Mouse (Mus musculus): ENCODE results near the gene Acsl4. TPM values are rescaled to one million over a fixed set of nuclear protein-coding genes. Genes with fewer than 3 reads are reported as not detected.

The Acsl4 gene
- polyA plus RNA-seq, 1 experiment from 2014 or later = 10.1 TPM

DNA sequence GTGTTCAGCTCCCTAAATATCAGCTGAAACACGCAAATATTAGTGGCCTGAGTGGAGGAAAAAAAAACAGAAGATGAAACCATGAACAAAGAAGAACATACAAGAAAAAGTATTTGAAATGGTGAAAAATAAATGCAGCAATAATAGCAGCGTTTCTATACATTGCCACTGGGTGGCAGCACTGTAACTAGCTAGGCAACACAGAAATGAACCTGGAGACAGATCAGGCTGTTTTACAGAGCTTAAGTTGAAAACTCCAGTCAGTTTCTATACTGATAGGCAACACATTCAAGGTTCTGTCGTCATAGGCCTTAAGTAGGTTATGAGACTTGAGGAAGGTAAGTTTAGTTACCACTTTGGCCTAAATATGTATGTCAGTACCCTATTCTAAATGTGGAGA is 17.9 kb downstream of the Acsl4 start:
- H3K36me3 ChIP-seq (ENCODE audit: control insufficient read depth, insufficient read depth, low read length) = no peaks in the 10 kb centered on the region
- H3K4me1 ChIP-seq (ENCODE audit: control insufficient read depth, insufficient read depth, low read length) = no peaks in the 10 kb centered on the region
- no peak overlapping the region for H3K4me2 ChIP-seq (ENCODE audit: low read depth, low read length)
- H3K27ac ChIP-seq (ENCODE audit: low read length) = no peak overlapping the region
- ATAC-seq = no peak
- H3K4me3 ChIP-seq (ENCODE audit: low read length) = no peak overlapping the region
- H3K27me3 ChIP-seq (replicated peaks; ENCODE audit: control insufficient read depth, insufficient read depth, low read length) = no peaks in the 10 kb centered on the region
- no peaks in the 10 kb centered on the region for H3K9me3 ChIP-seq (ENCODE audit: control insufficient read depth, low read length)
- 21% methylated on average over 3 of the region's 3 CpGs for WGBS
- no peak overlapping the region for H3K9ac ChIP-seq (ENCODE audit: low read depth, low read length)

DNA sequence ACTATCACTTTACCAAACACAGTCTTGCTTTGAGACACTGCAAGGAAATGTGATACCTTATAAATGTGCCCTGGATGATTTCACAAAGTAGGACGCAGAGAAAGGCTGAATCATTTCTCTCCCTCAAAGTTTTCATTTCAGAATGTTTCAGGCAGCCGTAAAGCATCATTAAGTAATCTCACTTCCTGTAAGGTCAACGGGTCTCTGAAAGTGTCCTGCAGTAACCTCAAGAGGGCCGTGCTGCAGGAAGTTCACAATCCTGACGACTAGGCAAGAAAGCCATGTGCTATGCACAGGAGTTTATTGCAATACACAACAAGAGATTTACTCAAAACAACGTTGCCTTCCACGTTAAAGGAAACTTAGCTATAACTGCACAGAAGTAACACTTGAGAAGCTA is 20.4 kb downstream of the Acsl4 start:
- Histone ChIP-seq H3K4me1 (ENCODE audit: control insufficient read depth, insufficient read depth, low read length) (no peaks in the 10 kb centered on the region), H3K27ac (ENCODE audit: low read length) (no peak overlapping the region), H3K4me2 (ENCODE audit: low read depth, low read length) (no peak overlapping the region), H3K36me3 (ENCODE audit: control insufficient read depth, insufficient read depth, low read length) (no peaks in the 10 kb centered on the region), H3K9me3 (ENCODE audit: control insufficient read depth, low read length) (no peaks in the 10 kb centered on the region), H3K9ac (ENCODE audit: low read depth, low read length) (no peak overlapping the region), H3K27me3 (replicated peaks; ENCODE audit: control insufficient read depth, insufficient read depth, low read length) (no peaks in the 10 kb centered on the region), H3K4me3 (ENCODE audit: low read length) (no peak overlapping the region)
- WGBS = 42% methylated on average over 7 of the region's 7 CpGs
- ATAC-seq = no peak

DNA sequence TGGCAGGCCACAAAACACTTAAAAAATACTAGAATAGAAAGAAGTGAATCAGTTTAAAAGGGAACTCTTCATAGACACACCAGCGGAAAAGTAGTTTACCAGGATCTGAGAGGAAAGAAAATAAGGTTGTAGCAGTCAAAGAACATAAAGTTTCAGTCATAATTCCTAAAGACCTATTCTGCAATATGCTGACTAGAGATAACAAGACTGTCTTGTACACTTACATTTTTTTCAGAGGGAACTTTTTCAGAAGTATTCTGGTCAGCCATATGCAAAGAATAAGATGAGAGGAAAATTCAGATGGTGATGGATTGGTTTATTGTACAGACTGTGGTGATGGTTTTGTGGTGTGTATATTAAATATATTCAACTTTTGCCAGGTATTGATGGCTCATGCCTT is 26.5 kb downstream of the Acsl4 start:
- H3K27me3 ChIP-seq (replicated peaks; ENCODE audit: control insufficient read depth, insufficient read depth, low read length) = 0 out of 2 replicates have a peak, but pooled peaks cover 2% of the 10 kb centered on the region
- no peak for ATAC-seq
- no peak overlapping the region for H3K4me3 ChIP-seq (ENCODE audit: low read length)
- H3K4me1 ChIP-seq (ENCODE audit: control insufficient read depth, insufficient read depth, low read length) = no peaks in the 10 kb centered on the region
- H3K27ac ChIP-seq (ENCODE audit: low read length) = no peak overlapping the region
- no peaks in the 10 kb centered on the region for H3K9me3 ChIP-seq (ENCODE audit: control insufficient read depth, low read length)
- H3K4me2 ChIP-seq (ENCODE audit: low read depth, low read length) = no peak overlapping the region
- no peaks in the 10 kb centered on the region for H3K36me3 ChIP-seq (ENCODE audit: control insufficient read depth, insufficient read depth, low read length)
- WGBS = 76% methylated on average over 1 of the region's 1 CpGs
- H3K9ac ChIP-seq (ENCODE audit: low read depth, low read length) = no peak overlapping the region

DNA sequence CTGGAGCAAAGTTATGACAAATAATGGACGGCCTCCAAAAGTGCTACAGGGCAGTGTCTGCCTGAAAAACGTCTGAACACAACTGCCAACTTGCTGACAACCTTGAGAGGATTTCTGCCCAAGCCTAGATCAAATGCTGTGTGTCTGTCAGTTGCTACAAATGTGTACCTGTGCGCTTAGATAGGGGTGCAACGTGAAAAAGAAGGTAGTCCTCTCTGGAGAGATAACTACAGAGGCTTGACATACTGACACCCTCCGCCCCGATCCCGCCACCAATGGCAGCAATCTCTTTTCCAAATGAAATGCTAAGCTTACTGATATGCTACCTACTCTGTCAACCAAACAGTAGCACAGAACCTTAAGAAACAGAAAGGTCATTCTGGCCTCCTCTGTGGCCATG is 31.3 kb downstream of the Acsl4 start:
- H3K9me3 ChIP-seq (ENCODE audit: control insufficient read depth, low read length) = no peaks in the 10 kb centered on the region
- H3K36me3 ChIP-seq (ENCODE audit: control insufficient read depth, insufficient read depth, low read length) = no peaks in the 10 kb centered on the region
- H3K4me2 ChIP-seq (ENCODE audit: low read depth, low read length) = no peak overlapping the region
- H3K9ac ChIP-seq (ENCODE audit: low read depth, low read length) = no peak overlapping the region
- 81% methylated on average over 7 of the region's 7 CpGs for WGBS
- no peaks in the 10 kb centered on the region for H3K4me1 ChIP-seq (ENCODE audit: control insufficient read depth, insufficient read depth, low read length)
- H3K27ac ChIP-seq (ENCODE audit: low read length) = no peak overlapping the region
- H3K27me3 ChIP-seq (replicated peaks; ENCODE audit: control insufficient read depth, insufficient read depth, low read length) = no peaks in the 10 kb centered on the region; the same call in 1 of the 2 replicates
- H3K4me3 ChIP-seq (ENCODE audit: low read length) = no peak overlapping the region
- no peak for ATAC-seq

DNA sequence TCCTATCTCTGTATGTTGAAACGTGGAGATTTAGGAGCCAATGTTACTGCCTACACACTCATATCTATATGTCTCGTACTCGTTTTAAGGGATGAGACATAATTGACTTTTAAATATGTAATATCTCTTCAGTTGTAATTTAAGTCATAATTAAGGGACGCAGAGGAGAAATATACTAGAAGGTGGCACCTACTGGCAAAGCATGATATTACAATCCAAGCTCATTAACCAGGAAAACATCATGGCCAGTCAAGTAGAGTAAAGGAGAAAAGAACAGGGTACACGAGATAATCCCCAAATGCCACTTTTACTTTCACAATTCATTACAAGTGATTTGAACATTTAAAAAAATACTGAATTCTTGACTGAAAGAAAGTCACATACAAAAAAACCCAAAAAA is 31.9 kb downstream of the Acsl4 start:
- no peaks in the 10 kb centered on the region; the same call in 1 of the 2 replicates for H3K27me3 ChIP-seq (replicated peaks; ENCODE audit: control insufficient read depth, insufficient read depth, low read length)
- WGBS = 79% methylated on average over 5 of the region's 5 CpGs
- H3K4me1 ChIP-seq (ENCODE audit: control insufficient read depth, insufficient read depth, low read length) = no peaks in the 10 kb centered on the region
- H3K36me3 ChIP-seq (ENCODE audit: control insufficient read depth, insufficient read depth, low read length) = no peaks in the 10 kb centered on the region
- no peaks in the 10 kb centered on the region for H3K9me3 ChIP-seq (ENCODE audit: control insufficient read depth, low read length)
- ATAC-seq = no peak
- no peak overlapping the region for H3K9ac ChIP-seq (ENCODE audit: low read depth, low read length)
- no peak overlapping the region for H3K4me2 ChIP-seq (ENCODE audit: low read depth, low read length)
- H3K4me3 ChIP-seq (ENCODE audit: low read length) = no peak overlapping the region
- no peak overlapping the region for H3K27ac ChIP-seq (ENCODE audit: low read length)

DNA sequence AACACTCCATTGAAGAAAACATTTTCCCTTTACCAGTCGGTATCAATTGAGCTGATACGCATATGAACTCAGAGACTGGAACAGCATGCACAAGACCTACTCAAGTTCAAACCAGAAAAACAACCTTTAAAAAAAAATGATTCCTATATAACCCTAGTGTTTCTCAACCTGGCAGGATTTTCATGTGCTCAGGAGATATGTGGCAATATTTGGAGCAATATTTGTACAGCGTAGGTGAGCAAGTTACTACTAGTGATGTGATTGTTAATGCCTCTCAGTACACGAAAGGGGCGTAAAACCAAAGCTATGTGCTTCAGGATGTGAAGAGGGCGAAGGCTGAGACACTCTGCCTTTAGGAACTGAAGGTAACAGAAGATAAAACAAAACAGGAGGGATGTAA is 54.1 kb downstream of the Acsl4 start:
- H3K27ac ChIP-seq (ENCODE audit: low read length) = no peak overlapping the region
- no peak for ATAC-seq
- H3K9ac ChIP-seq (ENCODE audit: low read depth, low read length) = no peak overlapping the region
- H3K4me1 ChIP-seq (ENCODE audit: control insufficient read depth, insufficient read depth, low read length) = no peaks in the 10 kb centered on the region
- WGBS = 95% methylated on average over 6 of the region's 6 CpGs
- H3K36me3 ChIP-seq (ENCODE audit: control insufficient read depth, insufficient read depth, low read length) = no peaks in the 10 kb centered on the region
- H3K4me3 ChIP-seq (ENCODE audit: low read length) = no peak overlapping the region
- no peak overlapping the region for H3K4me2 ChIP-seq (ENCODE audit: low read depth, low read length)
- H3K9me3 ChIP-seq (ENCODE audit: control insufficient read depth, low read length) = no peaks in the 10 kb centered on the region
- H3K27me3 ChIP-seq (replicated peaks; ENCODE audit: control insufficient read depth, insufficient read depth, low read length) = 0 out of 2 replicates have a peak, but pooled peaks cover 2% of the 10 kb centered on the region

DNA sequence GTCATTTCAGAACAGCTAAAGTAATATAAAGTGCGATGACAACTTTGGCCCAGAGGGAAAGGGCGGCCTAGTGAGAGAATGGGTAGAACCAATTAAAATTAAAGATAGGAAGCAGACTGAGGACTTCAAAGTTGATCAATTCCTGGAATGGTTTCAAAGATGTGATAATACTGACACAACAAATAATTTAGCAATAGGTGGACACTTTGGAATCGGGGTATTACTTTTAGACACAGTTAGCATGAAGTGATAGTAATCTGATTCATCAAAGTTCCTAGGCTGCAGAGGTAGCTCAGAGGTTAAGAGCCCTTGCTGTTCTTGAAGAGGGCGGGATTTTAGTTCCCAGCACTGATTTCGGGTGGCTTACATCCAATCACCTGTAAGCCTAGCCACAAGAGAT is 54.8 kb downstream of the Acsl4 start:
- Histone ChIP-seq H3K36me3 (ENCODE audit: control insufficient read depth, insufficient read depth, low read length) (no peaks in the 10 kb centered on the region), H3K4me1 (ENCODE audit: control insufficient read depth, insufficient read depth, low read length) (no peaks in the 10 kb centered on the region), H3K27ac (ENCODE audit: low read length) (no peak overlapping the region), H3K4me2 (ENCODE audit: low read depth, low read length) (no peak overlapping the region), H3K4me3 (ENCODE audit: low read length) (no peak overlapping the region), H3K9ac (ENCODE audit: low read depth, low read length) (no peak overlapping the region), H3K27me3 (replicated peaks; ENCODE audit: control insufficient read depth, insufficient read depth, low read length) (0 out of 2 replicates have a peak, but pooled peaks cover 2% of the 10 kb centered on the region), H3K9me3 (ENCODE audit: control insufficient read depth, low read length) (no peaks in the 10 kb centered on the region)
- no peak for ATAC-seq
- WGBS = 85% methylated on average over 5 of the region's 5 CpGs

DNA sequence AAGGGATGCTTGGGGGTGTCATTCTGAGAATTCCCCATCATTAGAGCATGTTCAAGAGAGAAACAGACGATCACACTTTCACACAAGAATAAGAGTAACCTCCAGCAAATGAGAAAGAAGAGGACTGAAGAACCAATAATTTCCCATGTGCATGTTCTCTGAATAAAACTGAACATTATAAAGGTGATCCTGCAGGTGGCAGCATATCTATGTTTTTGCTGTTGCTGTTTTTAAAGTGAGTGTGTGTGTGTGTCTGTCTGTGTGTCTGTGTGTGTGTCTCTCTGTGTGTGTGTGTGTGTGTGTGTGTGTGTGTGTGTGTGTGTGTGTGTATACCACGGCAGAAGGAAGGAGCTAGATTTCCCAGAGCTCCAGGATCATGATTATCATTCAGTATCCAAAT is 64.6 kb downstream of the Acsl4 start:
- H3K4me2 ChIP-seq (ENCODE audit: low read depth, low read length) = no peak overlapping the region
- WGBS = 81% methylated on average over 2 of the region's 2 CpGs
- no peak overlapping the region for H3K27ac ChIP-seq (ENCODE audit: low read length)
- no peaks in the 10 kb centered on the region for H3K9me3 ChIP-seq (ENCODE audit: control insufficient read depth, low read length)
- H3K9ac ChIP-seq (ENCODE audit: low read depth, low read length) = no peak overlapping the region
- H3K36me3 ChIP-seq (ENCODE audit: control insufficient read depth, insufficient read depth, low read length) = no peaks in the 10 kb centered on the region
- no peaks in the 10 kb centered on the region for H3K27me3 ChIP-seq (replicated peaks; ENCODE audit: control insufficient read depth, insufficient read depth, low read length)
- H3K4me3 ChIP-seq (ENCODE audit: low read length) = no peak overlapping the region
- no peak for ATAC-seq
- no peaks in the 10 kb centered on the region for H3K4me1 ChIP-seq (ENCODE audit: control insufficient read depth, insufficient read depth, low read length)

DNA sequence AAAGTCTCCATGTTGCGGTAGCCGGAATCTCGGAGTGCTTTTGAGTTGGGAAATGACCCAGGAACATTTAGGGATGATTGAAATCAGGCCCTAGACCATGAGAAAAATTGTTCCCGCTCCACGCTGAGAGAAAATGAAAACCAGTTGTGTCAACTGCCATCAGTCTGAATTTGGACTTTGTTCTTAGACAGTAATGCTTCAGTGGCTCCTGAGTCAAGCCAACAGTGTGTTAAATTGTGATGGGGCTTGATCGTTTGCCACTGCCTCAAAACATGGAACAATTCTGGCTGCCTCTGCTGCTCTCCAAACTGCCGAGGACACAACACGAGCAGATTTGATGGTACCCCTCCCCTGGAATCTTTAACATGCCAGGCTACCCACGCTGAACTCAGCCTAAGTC is 74.2 kb downstream of the Acsl4 start:
- Histone ChIP-seq H3K4me1 (ENCODE audit: control insufficient read depth, insufficient read depth, low read length) (no peaks in the 10 kb centered on the region), H3K27ac (ENCODE audit: low read length) (no peak overlapping the region), H3K36me3 (ENCODE audit: control insufficient read depth, insufficient read depth, low read length) (no peaks in the 10 kb centered on the region), H3K4me2 (ENCODE audit: low read depth, low read length) (no peak overlapping the region), H3K9me3 (ENCODE audit: control insufficient read depth, low read length) (no peaks in the 10 kb centered on the region), H3K27me3 (replicated peaks; ENCODE audit: control insufficient read depth, insufficient read depth, low read length) (0 out of 2 replicates have a peak, but pooled peaks cover 4% of the 10 kb centered on the region), H3K4me3 (ENCODE audit: low read length) (no peak overlapping the region), H3K9ac (ENCODE audit: low read depth, low read length) (no peak overlapping the region)
- WGBS = 85% methylated on average over 9 of the region's 9 CpGs
- no peak for ATAC-seq

DNA sequence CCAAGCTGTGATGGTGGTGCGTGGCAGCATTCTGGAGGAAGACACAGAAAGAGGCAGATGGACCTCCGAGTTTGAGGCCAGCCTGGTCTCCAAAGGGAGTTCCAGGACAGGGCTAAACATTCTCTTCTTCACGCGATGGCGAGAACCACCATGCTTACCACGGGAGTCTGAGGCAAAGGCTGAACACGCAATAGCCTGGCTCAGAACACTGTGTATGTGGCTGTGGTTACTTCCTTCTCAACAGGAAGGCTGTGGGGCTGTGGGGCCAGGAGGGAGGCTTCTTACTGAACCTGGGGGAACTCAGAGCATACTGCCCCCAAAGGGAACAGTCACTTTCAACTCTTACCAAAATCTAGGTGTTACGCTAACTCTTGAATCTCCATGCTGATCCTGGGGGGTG is 75.1 kb downstream of the Acsl4 start:
- Histone ChIP-seq H3K9ac (ENCODE audit: low read depth, low read length) (no peak overlapping the region), H3K36me3 (ENCODE audit: control insufficient read depth, insufficient read depth, low read length) (no peaks in the 10 kb centered on the region), H3K9me3 (ENCODE audit: control insufficient read depth, low read length) (no peaks in the 10 kb centered on the region), H3K4me3 (ENCODE audit: low read length) (no peak overlapping the region), H3K4me1 (ENCODE audit: control insufficient read depth, insufficient read depth, low read length) (no peaks in the 10 kb centered on the region), H3K27me3 (replicated peaks; ENCODE audit: control insufficient read depth, insufficient read depth, low read length) (0 out of 2 replicates have a peak, but pooled peaks cover 4% of the 10 kb centered on the region), H3K27ac (ENCODE audit: low read length) (no peak overlapping the region), H3K4me2 (ENCODE audit: low read depth, low read length) (no peak overlapping the region)
- WGBS = 76% methylated on average over 8 of the region's 8 CpGs
- ATAC-seq = no peak

Data from intestine, embryonic 16.5 days (tissue).